Comparison of ENCODE assay signal across 19 mouse cellular contexts in genomic region chr3:37890202-37890601, GRCm38 (mm10).
"Had no signal": no experiment of that assay in that cellular context is flagged by ENCODE, and none has a peak within 500 bp of the region (broad histone marks: within the 10 kb centered on the region; RNA-seq: fewer than 3 reads in every experiment).

No protein-coding gene starts in this region.

- H3K9me3 ChIP-seq: liver, embryonic 13.5 days; liver, embryonic 15.5 days; midbrain, embryonic 12.5 days; neural tube, embryonic 13.5 days; neural tube, embryonic 15.5 days had no signal

- H3K4me2 ChIP-seq: liver, embryonic 11.5 days; liver, embryonic 13.5 days; liver, embryonic 15.5 days; lung, embryonic 14.5 days; midbrain, embryonic 12.5 days; neural tube, embryonic 13.5 days; neural tube, embryonic 15.5 days had no signal

- DNase-seq: liver, embryonic 13.5 days; lung, adult 18-20 months; lung, embryonic 14.5 days; lung, postnatal 10 days; lung, postnatal 4 days; retina, postnatal 1 day; right cerebral cortex, adult 18-20 months; right cerebral cortex, postnatal 25 days; right cerebral cortex, postnatal 4 days; spleen, adult 18-20 months; thymus, adult 18-20 months; thymus, postnatal 14 days; thymus, postnatal 36 days had no signal

- H3K27ac ChIP-seq: liver, embryonic 13.5 days; liver, embryonic 15.5 days; midbrain, embryonic 12.5 days; neural tube, embryonic 13.5 days; neural tube, embryonic 15.5 days had no signal

- H3K27me3 ChIP-seq: liver, embryonic 13.5 days; liver, embryonic 15.5 days; midbrain, embryonic 12.5 days; neural tube, embryonic 15.5 days had no signal

- H3K36me3 ChIP-seq: liver, embryonic 13.5 days; liver, embryonic 15.5 days; midbrain, embryonic 12.5 days; neural tube, embryonic 13.5 days; neural tube, embryonic 15.5 days had no signal

- H3K4me1 ChIP-seq: liver, embryonic 15.5 days; midbrain, embryonic 12.5 days; neural tube, embryonic 13.5 days; neural tube, embryonic 15.5 days had no signal

- H3K4me3 ChIP-seq: liver, embryonic 13.5 days; liver, embryonic 15.5 days; midbrain, embryonic 12.5 days; myocyte; neural tube, embryonic 13.5 days; neural tube, embryonic 15.5 days had no signal

- H3K9ac ChIP-seq: liver, embryonic 13.5 days; liver, embryonic 15.5 days; lung, embryonic 14.5 days; midbrain, embryonic 12.5 days; neural tube, embryonic 13.5 days; neural tube, embryonic 15.5 days had no signal
